Mouse (Mus musculus) bone marrow, adult 2 months (tissue): ENCODE data around the gene Megf11.
A peak's percentile ranks its signal among the peaks of the same experiment; 100 is the strongest.

ENCODE experiments used
- CTCF ChIP-seq: fragments of 200-500 bp; IDR thresholded peaks from 2 replicates; pipeline ENCODE4 v1.5.1; 2011; ENCODE audit warnings: low read length, control low read depth; ENCODE audit not compliant: control insufficient read depth, insufficient read depth
- POLR2A ChIP-seq: fragments of 200-500 bp; IDR thresholded peaks from 2 replicates; pipeline ENCODE4 v1.6.1; 2011; ENCODE audit warnings: low read depth, mild to moderate bottlenecking, control low read depth, low read length, borderline replicate concordance; ENCODE audit not compliant: control insufficient read depth

DNA sequence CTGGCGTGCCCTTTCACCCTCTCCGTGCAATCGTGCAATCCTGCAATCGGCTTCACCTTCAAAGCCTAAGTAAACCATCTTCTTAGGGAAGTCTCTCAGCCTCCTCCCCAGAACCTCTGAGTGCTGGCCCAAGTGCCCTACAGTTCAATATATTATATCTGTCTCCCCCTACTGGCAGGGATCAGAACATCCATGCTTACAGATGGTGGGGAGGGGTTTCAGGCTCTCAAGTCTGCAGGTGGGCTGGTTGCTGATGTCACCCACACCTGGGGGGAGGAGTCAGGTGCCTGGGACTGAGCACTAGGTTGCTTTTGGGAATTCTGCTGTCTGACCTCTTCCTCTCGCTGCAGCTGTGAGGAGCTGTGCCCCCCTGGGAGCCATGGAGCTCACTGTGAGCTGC is 254.2 kb downstream of the Megf11 start:
- TF ChIP-seq POLR2A: no peak
- peak; percentile 27; the same call in 1 of the 2 replicates for TF ChIP-seq CTCF
